Mouse (Mus musculus) cerebellum, adult 11 months (tissue): ENCODE data around the gene Pcbp3.

Experiments used
- DNase-seq: peaks from one replicate; pipeline ENCODE4 v3.0.0; 2022

Gene Pcbp3

GRCm38 (mm10) chr10:76728369-76728768, 233.3 kb downstream of the Pcbp3 start:
- DNase-seq = peak; percentile 11

GRCm38 (mm10) chr10:76727301-76727700, 234.4 kb downstream of the Pcbp3 start:
- DNase-seq = no peak

- DNase-seq = no peak
Measured at GRCm38 (mm10) chr10:76726866-76727265, 234.8 kb downstream of the Pcbp3 start.

- no peak for DNase-seq
Measured at GRCm38 (mm10) chr10:76725682-76726285, 235.9 kb downstream of the Pcbp3 start, which contains the start of gene Col6a1. Gene Col6a1 (minus strand): TSS chr10:76726168.

GRCm38 (mm10) chr10:76725097-76725496, 236.6 kb downstream of the Pcbp3 start:
- DNase-seq = no peak

- DNase-seq = no peak
Measured at GRCm38 (mm10) chr10:76724231-76724736, 237.4 kb downstream of the Pcbp3 start.

- DNase-seq = no peak
Measured at GRCm38 (mm10) chr10:76722751-76723450, 238.8 kb downstream of the Pcbp3 start.

- no peak for DNase-seq
Measured at GRCm38 (mm10) chr10:76721746-76722145, 239.9 kb downstream of the Pcbp3 start.

- DNase-seq = no peak
Measured at GRCm38 (mm10) chr10:76721216-76721615, 240.5 kb downstream of the Pcbp3 start.

- no peak for DNase-seq
Measured at GRCm38 (mm10) chr10:76717631-76718030, 244.1 kb downstream of the Pcbp3 start.

GRCm38 (mm10) chr10:76717026-76717425, 244.7 kb downstream of the Pcbp3 start:
- DNase-seq = no peak

GRCm38 (mm10) chr10:76714303-76714702, 247.4 kb downstream of the Pcbp3 start:
- DNase-seq = no peak

- DNase-seq = no peak
Measured at GRCm38 (mm10) chr10:76712500-76712899, 249.2 kb downstream of the Pcbp3 start.
